Mouse (Mus musculus) neural tube, embryonic 15.5 days (tissue): Measurements from ENCODE around the gene Olfr412. TPM values are rescaled to one million over a fixed set of nuclear protein-coding genes. Genes with fewer than 3 reads are reported as not detected.

Experiments
- ATAC-seq: fragments of 200-750 bp; cut with Nextera tagmentation; 2 replicates; pipeline ENCODE4 v1.8.0; 2017; ENCODE audit warnings: mild to moderate bottlenecking, moderate TSS enrichment, moderate library complexity; ENCODE audit not compliant: low FRiP score
- H3K27ac ChIP-seq: fragments of 300-500 bp; sonication (generic); replicated peaks from 2 replicates; pipeline ENCODE4 v1.5.1; 2015; ENCODE audit warnings: mild to moderate bottlenecking, inconsistent platforms
- H3K27me3 ChIP-seq: fragments of 300-500 bp; sonication (generic); replicated peaks from 2 replicates; pipeline ENCODE4 v1.6.1; 2015; ENCODE audit warnings: inconsistent platforms
- H3K36me3 ChIP-seq: fragments of 300-500 bp; sonication (generic); 2 replicates; pipeline ENCODE4 v1.6.1; 2015; ENCODE audit warnings: inconsistent platforms
- H3K4me1 ChIP-seq: fragments of 300-500 bp; sonication (generic); 2 replicates; pipeline ENCODE4 v1.6.1; 2015; ENCODE audit warnings: inconsistent platforms
- H3K4me2 ChIP-seq: fragments of 300-500 bp; sonication (generic); 2 replicates; pipeline ENCODE4 v1.6.1; 2015; ENCODE audit warnings: inconsistent platforms, mild to moderate bottlenecking, moderate library complexity
- H3K4me3 ChIP-seq: fragments of 300-500 bp; sonication (generic); replicated peaks from 2 replicates; pipeline ENCODE4 v1.5.1; 2015; ENCODE audit warnings: mild to moderate bottlenecking, inconsistent platforms
- H3K9ac ChIP-seq: fragments of 300-500 bp; sonication (generic); replicated peaks from 2 replicates; pipeline ENCODE4 v1.6.1; 2015; ENCODE audit warnings: mild to moderate bottlenecking, inconsistent platforms
- H3K9me3 ChIP-seq: fragments of 300-500 bp; sonication (generic); replicated peaks from 2 replicates; pipeline ENCODE4 v1.6.1; 2016; ENCODE audit warnings: inconsistent platforms
- WGBS: fragments of 180-500 bp; shearing (Covaris S2); methylation state at CpG from one replicate; pipeline ENCODE4 v1.1.7; 2015; ENCODE audit warnings: mixed read lengths; 5-methylcytosine and 5-hydroxymethylcytosine counted together
- polyA plus RNA-seq: library from polyadenylated mRNA; unstranded; fragments of >200 nt; fragmentation: Nextera tagmentation; extraction: Ambion mirVana; gene quantifications from 2 replicates; pipeline ENCODE4 v1.2.1, GENCODE M21; 2015

Gene Olfr412
- polyA plus RNA-seq, result not detected in 2 replicates

- Histone ChIP-seq H3K36me3 (no peaks in the 10 kb centered on the region), H3K4me3 (no peak within 1 kb of the TSS), H3K4me2 (no peak within 1 kb of the TSS), H3K9ac (no peak within 1 kb of the TSS), H3K27ac (no peak within 1 kb of the TSS), H3K4me1 (no peaks in the 10 kb centered on the region), H3K27me3 (no peaks in the 10 kb centered on the region), H3K9me3 (no peaks in the 10 kb centered on the region)
- no peak for ATAC-seq
- 84% methylated on average over 1 of the region's 1 CpGs for WGBS
Measured at GRCm38 (mm10) chr11:74361769-74362168, at the start of gene Olfr412. Gene Olfr412, plus strand, starts transcription at chr11:74362069.

DNA sequence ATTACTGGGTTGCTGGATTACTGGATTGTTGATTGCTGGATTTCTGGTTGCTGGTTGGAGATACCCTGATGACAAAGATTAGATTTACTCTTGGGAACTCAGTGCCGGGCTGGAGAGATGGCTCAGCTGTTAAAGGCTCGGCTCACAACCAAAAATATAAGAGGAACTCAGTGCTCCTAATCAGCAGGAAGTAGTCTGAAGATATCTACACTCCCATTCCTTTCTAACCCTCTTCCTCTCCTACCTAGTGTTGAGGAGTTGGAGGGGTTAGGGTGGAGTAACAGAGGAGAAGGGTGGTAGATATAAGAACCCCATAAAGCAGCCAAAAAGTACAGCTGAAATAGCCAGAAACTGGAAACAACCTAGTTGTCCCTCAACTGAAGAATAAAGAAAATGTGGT is 35.8 kb upstream of the Olfr412 start:
- no peak overlapping the region for H3K4me3 ChIP-seq
- H3K9ac ChIP-seq, result no peak overlapping the region
- no peaks in the 10 kb centered on the region for H3K36me3 ChIP-seq
- no peak overlapping the region for H3K27ac ChIP-seq
- no peaks in the 10 kb centered on the region for H3K27me3 ChIP-seq
- no peaks in the 10 kb centered on the region for H3K9me3 ChIP-seq
- no peak overlapping the region for H3K4me2 ChIP-seq
- 94% methylated on average over 2 of the region's 2 CpGs for WGBS
- no peak for ATAC-seq
- H3K4me1 ChIP-seq, result no peaks in the 10 kb centered on the region

GRCm38 (mm10) chr11:74328781-74329180 is 33.1 kb upstream of the Olfr412 start:
- Histone ChIP-seq H3K9ac (no peak overlapping the region), H3K4me2 (no peak overlapping the region), H3K36me3 (no peaks in the 10 kb centered on the region), H3K9me3 (no peaks in the 10 kb centered on the region), H3K4me3 (no peak overlapping the region), H3K4me1 (no peaks in the 10 kb centered on the region), H3K27ac (no peak overlapping the region), H3K27me3 (no peaks in the 10 kb centered on the region)
- ATAC-seq, result no peak

DNA sequence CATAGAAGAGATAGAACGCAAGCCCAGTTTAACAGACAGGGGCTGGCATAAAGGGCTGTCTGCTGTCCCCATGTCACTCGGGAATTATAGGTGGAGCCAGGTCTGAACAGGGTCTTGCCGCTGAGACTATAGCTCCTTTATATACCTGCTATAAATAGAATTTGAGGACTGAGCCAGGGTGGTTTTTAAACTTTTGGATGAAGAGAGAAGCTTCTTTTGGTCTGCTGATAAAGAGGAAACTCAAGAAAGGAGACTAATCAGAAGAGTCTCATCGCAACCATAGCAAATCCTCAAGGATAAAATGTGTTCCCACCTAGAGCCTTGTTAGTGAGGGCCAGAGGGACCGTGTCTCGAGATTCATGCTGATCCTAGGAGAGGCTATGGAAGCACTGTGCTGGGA is 23.9 kb upstream of the Olfr412 start, which contains the start of gene Olfr410:
Gene Olfr410 (minus strand): TSS at position 101 of the 400 bp plus-strand sequence.
- no peak for ATAC-seq
- Histone ChIP-seq H3K9ac (no peak within 1 kb of the TSS), H3K4me1 (no peaks in the 10 kb centered on the region), H3K27ac (no peak within 1 kb of the TSS), H3K36me3 (no peaks in the 10 kb centered on the region), H3K4me2 (no peak within 1 kb of the TSS), H3K9me3 (no peaks in the 10 kb centered on the region), H3K4me3 (no peak within 1 kb of the TSS), H3K27me3 (no peaks in the 10 kb centered on the region)
- 84% methylated on average over 6 of the region's 6 CpGs for WGBS

- Histone ChIP-seq H3K36me3 (no peaks in the 10 kb centered on the region), H3K9ac (no peak within 1 kb of the TSS), H3K27me3 (no peaks in the 10 kb centered on the region), H3K27ac (no peak within 1 kb of the TSS), H3K4me2 (no peak within 1 kb of the TSS), H3K4me1 (no peaks in the 10 kb centered on the region), H3K9me3 (no peaks in the 10 kb centered on the region), H3K4me3 (no peak within 1 kb of the TSS)
- 89% methylated on average over 3 of the region's 3 CpGs for WGBS
- ATAC-seq, result no peak
Measured at GRCm38 (mm10) chr11:74352550-74352949, 9.3 kb upstream of the Olfr412 start, which contains the start of gene Olfr411. Gene Olfr411, minus strand, starts transcription at chr11:74352650.

DNA sequence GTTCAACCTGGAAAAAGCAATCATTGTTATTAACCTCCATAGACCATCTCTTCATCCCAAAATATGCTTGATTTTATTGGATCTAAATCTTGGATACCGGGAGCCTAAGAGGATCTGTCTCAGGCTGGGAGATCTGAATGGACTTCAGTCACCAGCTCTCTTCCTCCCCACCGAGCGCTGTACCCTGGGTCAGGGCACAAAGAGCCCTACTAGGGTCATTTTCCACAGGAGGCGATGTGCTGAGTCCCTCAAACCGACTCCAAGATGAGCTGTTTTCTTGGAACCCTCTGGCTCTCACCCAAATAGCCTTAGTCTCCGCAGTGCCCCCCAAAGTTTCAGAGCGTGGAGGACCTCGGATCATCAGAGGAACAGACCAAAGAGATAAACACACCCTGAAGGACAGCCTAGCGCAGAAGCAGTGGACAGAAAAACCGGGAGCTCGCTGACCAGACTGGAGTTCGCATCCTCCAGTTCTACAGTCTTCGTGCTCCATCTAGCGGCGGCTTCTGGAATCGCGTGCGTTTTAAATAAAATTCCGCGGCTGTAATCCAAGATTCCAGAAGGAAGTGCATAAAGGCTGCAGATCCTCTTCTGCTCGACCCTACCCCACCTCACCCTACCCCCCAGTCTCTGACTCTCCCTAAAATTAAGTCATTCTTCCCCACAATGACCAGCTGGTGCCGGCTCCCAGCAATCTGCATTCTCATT is 9.7 kb downstream of the Olfr412 start:
- H3K4me3 ChIP-seq, result no peak overlapping the region
- H3K27ac ChIP-seq, result no peak overlapping the region
- peak overlapping the region; percentile 30; the same call in 1 of the 2 replicates for H3K4me2 ChIP-seq
- peaks cover 3% of the 10 kb centered on the region; the same call in 1 of the 2 replicates for H3K27me3 ChIP-seq
- H3K9me3 ChIP-seq, result no peaks in the 10 kb centered on the region
- WGBS, result 15% methylated on average over 22 of the region's 22 CpGs
- 0 out of 2 replicates have a peak overlapping the region, but pooled peaks have one; percentile 23 for H3K9ac ChIP-seq
- peak; percentile 77 for ATAC-seq
- 0 out of 2 replicates have a peak, but pooled peaks cover 2% of the 10 kb centered on the region for H3K4me1 ChIP-seq
- H3K36me3 ChIP-seq, result no peaks in the 10 kb centered on the region

DNA sequence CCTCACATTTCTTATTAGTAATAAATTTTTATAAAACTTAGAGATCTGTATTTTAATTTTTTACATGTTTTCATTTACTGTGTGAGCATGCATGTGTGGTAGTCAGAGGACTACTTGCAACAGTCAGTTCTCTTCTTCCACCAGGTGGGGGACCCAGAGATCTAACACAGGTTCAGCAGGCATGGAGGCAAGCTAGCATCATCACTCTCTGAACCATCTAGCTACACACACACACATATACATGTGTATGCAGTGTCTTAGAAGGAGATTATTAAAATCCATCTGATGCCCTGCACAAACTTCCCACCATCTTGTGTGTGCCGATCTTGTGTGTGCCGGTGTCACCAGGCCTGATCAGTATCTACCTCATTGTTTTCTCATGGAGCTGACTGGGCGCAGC is 15.0 kb downstream of the Olfr412 start:
- ATAC-seq, result peak; percentile 83
- 87% methylated on average over 3 of the region's 3 CpGs for WGBS
- Histone ChIP-seq H3K27ac (no peak overlapping the region), H3K27me3 (no peaks in the 10 kb centered on the region), H3K4me2 (no peak overlapping the region), H3K9ac (no peak overlapping the region), H3K4me3 (no peak overlapping the region), H3K36me3 (no peaks in the 10 kb centered on the region), H3K4me1 (peaks cover 5% of the 10 kb centered on the region; the same call in 1 of the 2 replicates), H3K9me3 (no peaks in the 10 kb centered on the region)

- H3K4me2 ChIP-seq, result no peak overlapping the region
- no peaks in the 10 kb centered on the region for H3K9me3 ChIP-seq
- no peaks in the 10 kb centered on the region for H3K36me3 ChIP-seq
- H3K27me3 ChIP-seq, result no peaks in the 10 kb centered on the region
- 67% methylated on average over 4 of the region's 4 CpGs for WGBS
- no peak overlapping the region for H3K9ac ChIP-seq
- H3K27ac ChIP-seq, result no peak overlapping the region
- no peak overlapping the region for H3K4me3 ChIP-seq
- ATAC-seq, result no peak
- peaks cover 4% of the 10 kb centered on the region; the same call in 1 of the 2 replicates for H3K4me1 ChIP-seq
Measured at GRCm38 (mm10) chr11:74379166-74379873, 17.5 kb downstream of the Olfr412 start.

DNA sequence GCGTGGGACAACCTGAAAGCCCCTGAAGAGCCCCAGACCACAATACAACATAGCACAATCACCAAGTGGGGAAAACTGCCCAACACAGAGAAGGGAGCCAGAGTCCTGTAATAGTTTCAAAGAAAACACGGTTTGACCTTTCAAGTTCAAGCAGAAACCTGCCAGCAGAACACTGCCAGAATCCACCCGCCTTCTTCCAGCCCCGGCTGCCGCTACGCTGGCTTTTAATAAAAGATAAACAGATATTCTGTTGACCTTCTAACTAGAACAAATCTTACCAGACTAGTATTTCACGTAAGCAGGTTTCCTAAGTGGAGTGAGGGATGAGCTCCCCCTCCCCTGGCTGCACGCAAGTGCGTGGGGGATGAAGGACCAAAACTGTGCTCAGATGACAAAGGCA is 23.8 kb downstream of the Olfr412 start:
- no peak overlapping the region for H3K9ac ChIP-seq
- no peak overlapping the region for H3K4me3 ChIP-seq
- no peak for ATAC-seq
- WGBS, result 82% methylated on average over 9 of the region's 9 CpGs
- H3K9me3 ChIP-seq, result no peaks in the 10 kb centered on the region
- H3K4me1 ChIP-seq, result no peaks in the 10 kb centered on the region
- H3K27ac ChIP-seq, result no peak overlapping the region
- H3K36me3 ChIP-seq, result peaks cover 23% of the 10 kb centered on the region
- H3K4me2 ChIP-seq, result no peak overlapping the region
- no peaks in the 10 kb centered on the region for H3K27me3 ChIP-seq

- peaks cover 32% of the 10 kb centered on the region for H3K36me3 ChIP-seq
- H3K27ac ChIP-seq, result no peak overlapping the region
- 81% methylated on average over 5 of the region's 5 CpGs for WGBS
- no peak overlapping the region for H3K4me2 ChIP-seq
- no peaks in the 10 kb centered on the region for H3K9me3 ChIP-seq
- no peaks in the 10 kb centered on the region for H3K27me3 ChIP-seq
- no peaks in the 10 kb centered on the region for H3K4me1 ChIP-seq
- no peak overlapping the region for H3K4me3 ChIP-seq
- ATAC-seq, result no peak
- no peak overlapping the region for H3K9ac ChIP-seq
Measured at GRCm38 (mm10) chr11:74387203-74387602, 25.3 kb downstream of the Olfr412 start.

GRCm38 (mm10) chr11:74391899-74392298 is 30.0 kb downstream of the Olfr412 start:
- Histone ChIP-seq H3K4me3 (no peak overlapping the region), H3K27ac (no peak overlapping the region), H3K9me3 (no peaks in the 10 kb centered on the region), H3K9ac (no peak overlapping the region), H3K27me3 (no peaks in the 10 kb centered on the region), H3K36me3 (peaks cover 29% of the 10 kb centered on the region), H3K4me2 (no peak overlapping the region), H3K4me1 (no peaks in the 10 kb centered on the region)
- no peak for ATAC-seq
- 91% methylated on average over 11 of the region's 11 CpGs for WGBS

GRCm38 (mm10) chr11:74392903-74393302 is 31.0 kb downstream of the Olfr412 start:
- Histone ChIP-seq H3K36me3 (peaks cover 33% of the 10 kb centered on the region), H3K9me3 (no peaks in the 10 kb centered on the region), H3K4me2 (no peak overlapping the region), H3K4me3 (no peak overlapping the region), H3K27me3 (no peaks in the 10 kb centered on the region), H3K27ac (no peak overlapping the region), H3K9ac (no peak overlapping the region), H3K4me1 (no peaks in the 10 kb centered on the region)
- 78% methylated on average over 6 of the region's 6 CpGs for WGBS
- ATAC-seq, result no peak
